Mouse (Mus musculus) bone marrow, adult 2 months (tissue): ENCODE results near the gene Gm4491. TPM values are rescaled to one million over a fixed set of nuclear protein-coding genes. Genes with fewer than 3 reads are reported as not detected.
"Not testable (repeated sequence)": the region's sequence is repeated elsewhere in the genome, so short reads cannot be mapped to it uniquely, and the experiment has no call there.

Source experiments
- H3K27ac ChIP-seq: fragments of 200-500 bp; 2 replicates; pipeline ENCODE4 v1.5.1; 2012; ENCODE audit warnings: low read depth, mild to moderate bottlenecking, control low read depth, inconsistent platforms, low read length; ENCODE audit not compliant: control insufficient read depth, poor library complexity, insufficient read depth
- H3K4me1 ChIP-seq: fragments of 200-500 bp; 2 replicates; pipeline ENCODE4 v1.6.1; 2011; ENCODE audit warnings: low read length; ENCODE audit not compliant: control insufficient read depth, insufficient read depth
- H3K4me3 ChIP-seq: fragments of 200-500 bp; replicated peaks from 2 replicates; pipeline ENCODE3; 2011; ENCODE audit warnings: mild to moderate bottlenecking, low read depth, low read length, control low read depth; ENCODE audit not compliant: control insufficient read depth
- CTCF ChIP-seq: fragments of 200-500 bp; IDR thresholded peaks from 2 replicates; pipeline ENCODE4 v1.5.1; 2011; ENCODE audit warnings: low read length, control low read depth; ENCODE audit not compliant: control insufficient read depth, insufficient read depth
- POLR2A ChIP-seq: fragments of 200-500 bp; IDR thresholded peaks from 2 replicates; pipeline ENCODE4 v1.6.1; 2011; ENCODE audit warnings: low read depth, mild to moderate bottlenecking, control low read depth, low read length, borderline replicate concordance; ENCODE audit not compliant: control insufficient read depth
- WGBS: fragments of 180-500 bp; shearing (Covaris S2); methylation state at CpG from one replicate; pipeline ENCODE4 v1.1.7; 2018; 5-methylcytosine and 5-hydroxymethylcytosine counted together
- polyA plus RNA-seq: library from polyadenylated mRNA; stranded (reverse); fragments of >200 nt; gene quantifications from 2 replicates; pipeline ENCODE4 v1.2.4, GENCODE M21; 2011; ENCODE audit warnings: low replicate concordance; ENCODE audit not compliant: missing spikeins, insufficient read depth, insufficient read length

Gene Gm4491
- polyA plus RNA-seq, 1 experiment = not detected

DNA sequence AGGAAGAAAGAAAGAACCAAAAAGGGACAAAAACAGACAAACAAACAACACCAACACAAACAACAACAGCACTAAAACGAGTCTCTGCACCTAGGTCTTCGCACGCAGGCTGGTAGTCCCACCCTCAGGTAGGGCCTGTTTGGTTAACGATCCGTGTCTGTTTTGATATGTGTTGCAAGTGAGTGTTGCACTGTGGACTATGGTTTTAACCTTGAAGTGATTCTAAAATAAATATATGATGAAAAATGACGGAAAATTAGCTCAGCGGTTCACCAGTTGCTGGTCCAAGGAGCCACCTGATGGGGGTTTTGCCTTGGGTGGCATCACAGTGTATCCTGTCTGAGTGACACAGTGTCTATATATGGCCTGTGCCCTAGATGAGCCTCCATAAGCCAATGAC lies 14.1 kb downstream of the Gm4491 start:
- whole genome bisulfite sequencing = 76% methylated on average over 7 of the region's 7 CpGs
- H3K4me3 ChIP-seq = no peak overlapping the region
- TF ChIP-seq POLR2A = no peak
- no peak for TF ChIP-seq CTCF

GRCm38 (mm10) chr14:57095855-57096254 lies 19.8 kb downstream of the Gm4491 start:
- WGBS = 36% methylated on average over 4 of the region's 4 CpGs
- Histone ChIP-seq H3K4me1 (no peaks in the 10 kb centered on the region; the same call in 1 of the 2 replicates), H3K27ac (no peak overlapping the region), H3K4me3 (no peak overlapping the region)
- TF ChIP-seq CTCF = no peak
- no peak for TF ChIP-seq POLR2A

More for the DNA sequence above, 14.1 kb downstream of the Gm4491 start:
- no peaks in the 10 kb centered on the region; the same call in 1 of the 2 replicates for H3K4me1 ChIP-seq
- H3K27ac ChIP-seq = no peak overlapping the region

GRCm38 (mm10) chr14:57093029-57093428 lies 22.7 kb downstream of the Gm4491 start:
- Histone ChIP-seq H3K4me3 (no peak overlapping the region), H3K4me1 (no peaks in the 10 kb centered on the region; the same call in 1 of the 2 replicates), H3K27ac (no peak overlapping the region)
- 6% methylated on average over 7 of the region's 8 CpGs for WGBS
- TF ChIP-seq POLR2A (no peak), CTCF (peak; percentile 47)

- Histone ChIP-seq H3K27ac (no peak overlapping the region), H3K4me3 (no peak overlapping the region), H3K4me1 (no peaks in the 10 kb centered on the region)
- 58% methylated on average over 2 of the region's 2 CpGs for WGBS
- TF ChIP-seq POLR2A (no peak), CTCF (no peak)
Measured at GRCm38 (mm10) chr14:57090001-57090400, 25.7 kb downstream of the Gm4491 start.

DNA sequence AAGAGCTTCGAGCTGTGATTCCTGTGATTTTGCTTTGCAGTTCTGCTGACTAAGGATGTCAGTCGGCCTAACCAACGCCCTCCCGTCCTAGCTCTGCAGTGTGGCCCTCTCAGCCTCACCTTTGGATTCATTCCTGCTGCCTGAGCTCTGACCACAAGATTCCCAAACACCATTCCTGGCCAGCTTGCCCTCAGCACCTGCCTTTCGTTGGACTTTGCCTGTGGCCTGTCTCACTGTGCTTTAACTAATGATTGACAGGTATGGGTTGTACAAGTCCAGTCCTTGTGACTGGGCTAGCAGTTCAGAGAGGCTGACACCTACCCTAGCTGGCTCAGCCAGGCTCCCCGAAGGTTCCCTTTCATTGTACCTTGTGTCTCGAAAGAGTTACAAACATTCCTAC lies 26.6 kb downstream of the Gm4491 start:
- Histone ChIP-seq H3K4me1 (no peaks in the 10 kb centered on the region), H3K4me3 (no peak overlapping the region), H3K27ac (no peak overlapping the region)
- 86% methylated on average over 7 of the region's 7 CpGs for WGBS
- TF ChIP-seq POLR2A (no peak), CTCF (no peak)

DNA sequence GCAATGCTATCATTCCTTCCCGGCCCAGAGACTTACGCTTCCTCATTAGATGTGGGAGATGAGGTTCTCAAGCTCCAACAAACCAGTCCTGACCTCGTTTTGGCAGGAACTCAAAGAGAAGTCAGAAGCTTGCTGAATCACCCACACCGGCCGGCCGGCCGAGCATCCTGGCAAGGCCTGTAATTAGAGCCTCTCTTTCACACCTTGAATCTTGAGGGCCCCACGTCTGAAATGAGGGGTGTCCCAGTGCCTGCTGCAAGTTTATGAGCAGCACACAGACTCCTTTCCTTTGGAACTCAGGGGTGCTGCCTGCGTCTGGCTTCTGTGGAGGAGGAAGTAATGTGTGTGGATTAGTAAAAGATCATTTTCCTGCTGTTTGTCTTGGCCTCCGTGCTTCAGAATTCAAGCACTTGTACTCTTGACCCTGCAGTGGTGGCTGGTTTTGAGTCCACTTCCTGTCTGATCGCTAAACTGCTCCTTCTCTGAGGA lies 31.5 kb downstream of the Gm4491 start:
- H3K4me3 ChIP-seq = no peak overlapping the region
- WGBS = 7% methylated on average over 11 of the region's 11 CpGs

GRCm38 (mm10) chr14:57082863-57083262 lies 32.8 kb downstream of the Gm4491 start:
- no peak for TF ChIP-seq POLR2A
- no peak for TF ChIP-seq CTCF
- 80% methylated on average over 1 of the region's 1 CpGs for WGBS
- Histone ChIP-seq H3K4me3 (no peak overlapping the region), H3K4me1 (no peaks in the 10 kb centered on the region), H3K27ac (no peak overlapping the region)

More for the DNA sequence above, 31.5 kb downstream of the Gm4491 start:
- Histone ChIP-seq H3K4me1 (no peaks in the 10 kb centered on the region), H3K27ac (no peak overlapping the region)
- TF ChIP-seq POLR2A (no peak), CTCF (no peak)

DNA sequence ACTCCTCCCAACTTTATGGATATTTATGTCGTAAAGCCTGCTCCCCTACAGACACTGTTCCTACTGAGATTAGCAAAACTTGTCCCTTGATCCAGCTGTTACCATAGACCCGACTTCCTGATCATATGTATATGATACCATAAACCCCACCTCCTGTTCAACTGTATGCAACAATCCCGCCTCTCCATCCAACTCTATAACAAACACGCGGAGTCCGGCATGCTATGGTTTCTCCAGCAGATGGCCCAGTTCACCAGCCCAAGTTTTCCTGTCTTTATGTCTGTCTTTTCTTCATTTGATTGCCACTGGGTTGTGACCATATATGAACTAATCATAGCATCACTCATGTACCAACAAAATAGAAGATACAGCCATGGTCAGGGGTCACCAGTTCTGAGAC lies 40.1 kb downstream of the Gm4491 start:
- no peaks in the 10 kb centered on the region for H3K4me1 ChIP-seq
- H3K27ac ChIP-seq = no peak overlapping the region
- H3K4me3 ChIP-seq = no peak overlapping the region
- 70% methylated on average over 6 of the region's 6 CpGs for WGBS
- TF ChIP-seq CTCF (no peak), POLR2A (no peak)

GRCm38 (mm10) chr14:57069906-57070305 lies 45.8 kb downstream of the Gm4491 start:
- 2% methylated on average over 2 of the region's 2 CpGs for WGBS
- H3K27ac ChIP-seq, H3K4me1 ChIP-seq, H3K4me3 ChIP-seq: not testable (repeated sequence)
